Mouse (Mus musculus) activated CD4-positive, CD25-positive, alpha-beta regulatory T cell, adult 4 months (primary cell): Measurements from ENCODE around the gene Dusp14. TPM values are rescaled to one million over a fixed set of nuclear protein-coding genes. Genes with fewer than 3 reads are reported as not detected.

Source experiments
- ATAC-seq: one replicate; pipeline ENCODE4 v1.8.0; 2017
- polyA plus RNA-seq, 2 experiments: library from polyadenylated mRNA; unstranded; fragments of 100-300 nt; shearing (Covaris generic); gene quantifications; one replicate each; pipeline ENCODE4 v1.2.1; 2017

The Dusp14 gene
- polyA plus RNA-seq, 2 experiments from 2014 or later, result 11.4 to 17.0 TPM

DNA sequence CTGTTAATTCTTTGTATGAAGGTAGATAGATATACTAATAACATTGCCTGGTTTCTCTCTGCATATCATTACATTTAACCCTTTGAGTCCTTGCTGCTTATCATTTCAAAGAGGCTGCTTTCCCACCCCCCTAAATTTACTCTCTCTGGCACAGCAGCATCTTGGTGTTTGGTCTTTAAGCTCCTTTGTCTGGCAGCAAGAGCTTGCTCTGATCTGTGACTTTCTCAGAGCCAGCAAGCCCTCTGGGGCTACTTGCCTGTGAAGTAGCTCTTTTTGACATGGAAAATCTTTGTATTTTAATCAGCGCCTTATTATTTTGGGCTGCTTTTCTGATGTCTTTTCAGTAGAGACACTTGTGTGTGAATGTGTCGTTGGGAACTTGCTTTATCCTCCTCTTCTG is 57.5 kb downstream of the Dusp14 start:
- no peak for ATAC-seq

GRCm38 (mm10) chr11:84011050-84011449 is 58.0 kb downstream of the Dusp14 start:
- no peak for ATAC-seq

DNA sequence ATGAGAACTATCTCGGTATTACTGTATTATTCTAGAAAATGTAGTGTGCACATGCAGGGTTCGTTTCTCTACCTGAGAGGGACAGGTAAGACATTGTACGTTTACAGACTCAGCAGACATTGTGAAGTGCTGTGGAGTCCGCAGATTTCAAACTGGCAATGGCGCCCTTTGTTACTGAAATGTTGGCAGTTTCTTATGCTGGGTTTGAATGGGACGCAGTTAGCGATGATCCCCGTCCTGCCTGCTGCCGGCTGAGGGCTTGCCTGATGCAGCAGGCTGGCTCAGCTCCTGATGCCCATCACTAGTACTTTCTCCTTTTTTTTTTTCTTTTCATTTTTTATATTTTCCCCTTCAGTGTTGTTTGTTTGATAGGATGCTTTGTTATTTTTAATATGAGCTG is 58.6 kb downstream of the Dusp14 start:
- ATAC-seq, result no peak

- no peak for ATAC-seq
These were observed 60.1 kb downstream of the Dusp14 start for GRCm38 (mm10) chr11:84009001-84009400.

DNA sequence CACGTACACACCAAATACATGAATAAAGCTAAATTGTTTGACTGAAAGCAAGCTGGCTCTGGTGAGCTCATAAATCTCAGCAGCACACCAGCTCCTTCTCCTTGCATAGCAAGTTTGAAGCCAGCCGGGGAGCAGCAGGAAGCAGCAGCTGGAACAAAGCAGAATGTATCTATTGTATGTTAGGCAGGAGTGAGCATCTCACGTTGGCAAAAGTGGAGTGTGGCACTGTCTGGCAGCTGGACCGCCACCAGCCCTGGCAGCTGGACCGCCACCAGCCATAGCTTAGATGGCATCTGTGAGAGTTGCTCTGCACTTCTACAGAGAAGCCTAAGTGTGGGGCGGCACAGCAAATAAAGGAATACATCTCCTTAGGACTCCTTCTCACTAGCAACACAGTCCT is 65.1 kb downstream of the Dusp14 start:
- no peak for ATAC-seq

- ATAC-seq, result no peak
These were observed 67.8 kb downstream of the Dusp14 start for GRCm38 (mm10) chr11:84001257-84001656.

- no peak for ATAC-seq
These were observed 69.6 kb downstream of the Dusp14 start for GRCm38 (mm10) chr11:83999411-83999915.

DNA sequence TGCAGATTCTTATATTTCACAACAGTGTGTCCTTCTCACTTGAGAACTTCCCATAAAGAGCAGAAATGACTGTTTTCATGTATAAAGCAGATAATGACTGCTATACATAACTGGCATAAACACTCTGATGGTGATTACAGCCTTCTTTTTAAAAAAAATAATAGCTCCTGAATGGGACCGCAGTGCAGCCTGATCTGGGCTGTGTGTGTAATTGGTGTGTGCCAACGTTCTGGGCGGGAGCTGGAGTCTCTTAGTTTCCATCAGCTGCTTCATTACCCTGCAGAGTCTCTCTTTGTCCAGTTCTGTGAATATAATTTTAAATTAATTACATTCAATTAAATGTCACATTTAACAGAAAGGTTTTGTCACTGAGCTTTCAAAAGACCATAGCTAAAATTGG is 70.1 kb downstream of the Dusp14 start:
- no peak for ATAC-seq

Other genes with a start within 250 kb of the Dusp14 start
- gene Hnf1b, start 219.2 kb downstream of the Dusp14 start, polyA plus RNA-seq, result not detected
- gene Ddx52, start 127.2 kb downstream of the Dusp14 start, polyA plus RNA-seq, result 10 to 100 TPM; 70.5 to 85.7 TPM
- gene Synrg, start 104.8 kb downstream of the Dusp14 start, polyA plus RNA-seq, result 10 to 100 TPM; 10.4 to 10.8 TPM
- 10 to 100 TPM; 13.1 to 13.2 TPM for gene Tada2a, start 60.3 kb upstream of the Dusp14 start, polyA plus RNA-seq
- gene Acaca, start 60.4 kb upstream of the Dusp14 start, polyA plus RNA-seq, result 1 to 10 TPM; 4.9 to 5.2 TPM
- not detected for gene Gm11437, start 98.2 kb upstream of the Dusp14 start, polyA plus RNA-seq